Mouse (Mus musculus): ENCODE results near the gene Synpo2. TPM values are rescaled to one million over a fixed set of nuclear protein-coding genes. Genes with fewer than 3 reads are reported as not detected.
"Not testable (repeated sequence)": the region's sequence is repeated elsewhere in the genome, so short reads cannot be mapped to it uniquely, and the experiment has no call there.

Synpo2 gene
- polyA plus RNA-seq, 1 experiment, result 0.29 TPM

DNA sequence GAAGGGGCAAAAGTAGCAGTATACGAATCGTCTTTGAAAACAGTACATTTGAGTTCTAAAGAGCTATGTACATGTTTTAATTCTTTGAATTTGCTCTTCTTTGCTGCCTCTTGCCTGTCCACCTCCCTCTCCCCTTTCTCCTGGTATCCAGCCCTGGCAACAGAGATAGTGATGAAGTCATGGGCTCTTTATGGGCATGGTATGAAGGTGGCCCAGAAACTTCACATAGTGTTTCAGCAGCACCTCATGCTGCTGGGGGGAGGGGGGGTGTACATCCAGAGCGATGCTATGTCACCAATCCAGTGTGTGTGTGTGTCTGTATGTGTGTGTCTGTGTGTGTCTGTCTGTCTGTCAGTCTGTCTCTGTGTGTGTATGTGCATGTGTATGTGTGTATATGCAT is 95.8 kb downstream of the Synpo2 start:
- H3K4me3 ChIP-seq (ENCODE audit: insufficient read depth, low read length), result no peak overlapping the region
- TF ChIP-seq POLR2A (IDR thresholded peaks at IDR 0.05; ENCODE audit: borderline replicate concordance, low read depth, low read length) (no peak), CTCF (IDR thresholded peaks at IDR 0.05; ENCODE audit: low read depth, low read length) (no peak)
- peaks cover 10% of the 10 kb centered on the region for H3K4me1 ChIP-seq (ENCODE audit: control insufficient read depth, insufficient read depth, low read length)
- H3K27ac ChIP-seq (ENCODE audit: insufficient read depth, low read depth, low read length), result no peak overlapping the region

DNA sequence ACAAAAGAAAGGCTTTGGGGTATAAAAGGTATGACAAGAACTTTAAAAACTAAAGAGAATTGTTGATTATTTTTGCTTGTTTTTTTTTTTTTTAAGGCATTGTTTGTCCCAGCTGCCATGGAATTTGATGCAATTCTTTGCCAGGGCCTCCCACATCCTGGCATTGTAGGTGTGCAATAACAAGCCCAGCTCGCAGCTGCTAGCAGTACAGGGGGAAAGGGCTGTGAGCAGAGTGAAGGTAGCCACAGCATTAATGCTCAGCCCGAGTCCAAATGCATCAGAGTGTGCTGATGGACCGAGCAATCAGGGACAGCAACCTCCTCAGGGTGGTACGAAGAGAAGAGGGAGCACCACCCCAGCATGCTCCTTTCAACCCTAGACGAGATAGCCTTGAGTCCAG is 96.3 kb downstream of the Synpo2 start:
- Histone ChIP-seq H3K27ac (ENCODE audit: insufficient read depth, low read depth, low read length) (no peak overlapping the region), H3K4me1 (ENCODE audit: control insufficient read depth, insufficient read depth, low read length) (peaks cover 10% of the 10 kb centered on the region)
- TF ChIP-seq CTCF (IDR thresholded peaks at IDR 0.05; ENCODE audit: low read depth, low read length), result no peak
- no peak for TF ChIP-seq POLR2A (IDR thresholded peaks at IDR 0.05; ENCODE audit: borderline replicate concordance, low read depth, low read length)

DNA sequence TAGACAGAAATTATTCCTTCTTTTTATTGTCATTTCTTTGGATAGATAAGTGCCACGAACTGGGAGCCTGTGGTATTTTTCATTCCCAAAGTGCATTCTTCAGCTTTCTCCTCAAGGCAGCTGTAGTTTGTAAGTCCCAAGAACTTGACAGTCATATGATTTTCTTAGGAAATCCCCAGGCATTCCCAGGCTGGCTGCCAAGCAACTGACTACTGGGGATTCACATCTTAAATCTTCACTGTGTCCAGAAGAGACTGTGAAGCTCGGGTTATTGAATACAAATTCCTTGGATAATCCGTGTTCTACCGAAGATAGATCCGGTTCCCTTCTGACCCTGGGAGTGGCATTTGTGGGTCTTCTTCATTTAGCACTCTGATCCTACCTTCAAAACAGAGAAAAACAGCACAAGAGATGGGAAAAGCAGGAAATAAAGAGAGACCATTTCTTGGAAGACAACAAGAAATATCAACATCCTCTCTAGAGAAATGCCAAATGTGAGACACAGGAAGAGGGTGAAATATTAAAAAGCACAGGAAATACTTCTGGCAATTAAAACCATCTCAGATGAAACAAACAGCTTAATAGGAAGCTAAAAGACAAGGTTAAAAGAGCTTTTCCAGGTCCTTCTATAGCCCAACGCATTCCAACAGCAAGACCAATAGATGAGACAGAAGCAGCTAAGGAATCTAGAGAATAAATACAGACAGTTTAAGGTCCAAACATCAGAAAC is 97.5 kb downstream of the Synpo2 start:
- Histone ChIP-seq H3K4me3 (ENCODE audit: insufficient read depth, low read length) (no peak overlapping the region), H3K4me1 (ENCODE audit: control insufficient read depth, insufficient read depth, low read length) (peaks cover 10% of the 10 kb centered on the region), H3K27ac (ENCODE audit: insufficient read depth, low read depth, low read length) (no peak overlapping the region)
- TF ChIP-seq POLR2A (IDR thresholded peaks at IDR 0.05; ENCODE audit: borderline replicate concordance, low read depth, low read length) (no peak), CTCF (IDR thresholded peaks at IDR 0.05; ENCODE audit: low read depth, low read length) (no peak)

More for the DNA sequence above, 96.3 kb downstream of the Synpo2 start:
- H3K4me3 ChIP-seq (ENCODE audit: insufficient read depth, low read length), result no peak overlapping the region

DNA sequence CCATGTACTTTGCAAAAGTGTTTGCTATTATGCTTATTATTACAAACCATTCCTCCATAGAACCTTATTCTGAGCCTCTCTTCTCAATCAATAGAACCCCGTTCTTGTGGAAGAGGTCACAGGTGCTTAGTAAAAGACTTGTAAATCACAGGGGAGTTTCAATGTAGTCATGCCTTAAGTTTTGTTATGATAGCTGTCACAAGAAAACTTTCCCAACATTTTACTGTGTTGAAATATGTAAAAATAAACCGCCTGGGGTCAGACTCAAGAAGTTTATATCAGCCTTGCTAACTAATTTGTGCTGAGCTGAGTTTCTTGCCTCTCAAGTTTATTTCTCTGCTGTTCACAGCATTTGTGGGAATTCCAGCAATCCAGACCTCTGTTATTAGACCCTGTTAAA is 103.8 kb downstream of the Synpo2 start:
- no peak overlapping the region for H3K4me3 ChIP-seq (ENCODE audit: insufficient read depth, low read length)
- H3K27ac ChIP-seq (ENCODE audit: insufficient read depth, low read depth, low read length), result no peak overlapping the region
- no peaks in the 10 kb centered on the region; the same call in 1 of the 2 replicates for H3K4me1 ChIP-seq (ENCODE audit: control insufficient read depth, insufficient read depth, low read length)
- TF ChIP-seq CTCF (IDR thresholded peaks at IDR 0.05; ENCODE audit: low read depth, low read length) (no peak), POLR2A (IDR thresholded peaks at IDR 0.05; ENCODE audit: borderline replicate concordance, low read depth, low read length) (no peak)

DNA sequence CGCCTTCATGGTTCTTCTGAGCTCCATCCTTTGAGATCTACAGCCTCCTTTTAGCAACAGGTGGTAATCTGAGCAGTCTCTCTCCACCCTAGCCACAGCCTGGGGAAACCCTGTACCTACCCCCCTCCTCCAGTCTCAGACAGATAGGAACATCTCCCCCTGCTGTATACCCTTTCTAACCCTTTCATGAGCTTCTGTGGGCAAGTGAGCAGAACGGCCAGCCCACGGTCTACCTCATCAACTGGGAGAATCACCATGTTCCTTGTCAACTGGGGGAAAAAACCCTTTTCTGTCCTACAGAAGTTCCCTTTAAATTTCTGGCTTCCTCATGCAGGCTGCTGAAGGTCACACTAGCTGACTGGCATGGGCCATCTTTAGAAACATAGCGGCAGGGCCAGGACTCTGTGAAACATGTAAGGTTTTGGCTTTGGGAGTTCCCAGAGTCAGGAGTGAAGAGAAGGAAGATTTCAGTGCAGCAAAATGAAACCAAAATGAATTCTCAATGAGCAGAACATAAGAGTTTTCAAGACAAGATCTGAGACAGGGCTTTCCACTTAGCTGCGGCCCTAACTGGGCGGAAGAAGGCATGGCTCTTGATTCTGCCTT is 104.7 kb downstream of the Synpo2 start:
- H3K4me1 ChIP-seq (ENCODE audit: control insufficient read depth, insufficient read depth, low read length), result no peaks in the 10 kb centered on the region; the same call in 1 of the 2 replicates
- no peak overlapping the region for H3K4me3 ChIP-seq (ENCODE audit: insufficient read depth, low read length)
- TF ChIP-seq POLR2A (IDR thresholded peaks at IDR 0.05; ENCODE audit: borderline replicate concordance, low read depth, low read length) (no peak), CTCF (IDR thresholded peaks at IDR 0.05; ENCODE audit: low read depth, low read length) (no peak)
- H3K27ac ChIP-seq (ENCODE audit: insufficient read depth, low read depth, low read length), result no peak overlapping the region

DNA sequence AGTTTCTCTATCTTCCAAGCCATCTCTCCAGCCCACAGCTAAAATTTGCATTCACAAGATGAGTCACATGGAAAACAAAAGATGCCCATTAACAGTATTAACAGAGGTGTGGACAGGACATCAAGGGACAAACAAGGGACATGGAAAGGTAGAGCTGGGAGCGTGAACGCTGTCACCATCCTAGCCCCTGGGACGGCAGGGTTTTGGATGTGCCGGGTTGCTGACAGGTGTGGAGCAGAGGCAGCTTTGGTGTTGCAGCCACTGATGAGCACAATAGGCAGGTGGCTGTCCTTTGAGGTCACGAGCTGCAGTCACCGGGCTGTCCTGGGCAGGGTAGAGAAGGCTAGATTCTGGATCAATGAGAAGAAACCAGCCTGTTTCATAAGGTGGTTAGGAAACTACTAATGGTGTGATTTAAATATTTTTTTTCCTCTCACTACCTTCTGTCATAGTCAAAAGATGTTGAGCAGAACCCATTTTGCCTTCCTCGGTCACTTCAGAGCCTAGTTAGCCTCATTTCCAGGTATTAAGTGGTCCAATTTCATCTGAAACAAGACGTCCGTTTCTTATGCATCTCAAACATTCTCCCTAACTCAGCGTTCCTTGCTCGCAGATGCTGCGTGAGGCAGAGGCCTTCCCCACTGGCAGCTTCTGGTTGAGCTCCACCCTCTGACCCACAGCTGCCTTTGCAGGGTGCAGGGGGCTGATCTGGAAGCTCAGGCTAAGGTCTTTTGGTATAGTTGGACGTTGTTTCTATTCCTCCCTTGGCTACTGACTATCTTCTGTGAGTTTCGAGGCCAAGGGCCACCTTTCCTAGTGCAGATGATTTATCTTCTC is 105.4 kb downstream of the Synpo2 start:
- Histone ChIP-seq H3K27ac (ENCODE audit: insufficient read depth, low read depth, low read length) (no peak overlapping the region), H3K4me1 (ENCODE audit: control insufficient read depth, insufficient read depth, low read length) (no peaks in the 10 kb centered on the region; the same call in 1 of the 2 replicates), H3K4me3 (ENCODE audit: insufficient read depth, low read length) (no peak overlapping the region)
- TF ChIP-seq POLR2A (IDR thresholded peaks at IDR 0.05; ENCODE audit: borderline replicate concordance, low read depth, low read length) (no peak), CTCF (IDR thresholded peaks at IDR 0.05; ENCODE audit: low read depth, low read length) (no peak)

DNA sequence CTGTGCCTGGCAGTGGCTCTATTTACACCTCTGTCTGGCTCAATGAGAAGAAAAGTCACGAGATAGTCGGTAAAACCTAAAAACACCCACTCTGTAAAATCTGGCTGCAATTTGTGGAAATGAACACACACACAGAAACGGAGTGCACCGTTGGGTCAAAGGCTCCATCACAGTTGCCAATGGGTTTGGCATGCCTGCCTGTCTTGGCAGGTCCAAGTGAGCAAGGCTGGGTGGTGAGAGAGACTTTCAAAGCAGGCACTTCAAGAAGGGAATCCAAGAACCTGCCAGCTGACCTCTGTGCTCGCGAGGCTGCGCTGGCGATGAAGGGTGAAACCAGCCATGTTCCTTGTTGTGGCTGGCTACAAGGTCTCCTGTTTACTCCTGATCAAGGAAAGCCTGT is 107.2 kb downstream of the Synpo2 start:
- Histone ChIP-seq H3K27ac (ENCODE audit: insufficient read depth, low read depth, low read length) (no peak overlapping the region), H3K4me3 (ENCODE audit: insufficient read depth, low read length) (no peak overlapping the region), H3K4me1 (ENCODE audit: control insufficient read depth, insufficient read depth, low read length) (no peaks in the 10 kb centered on the region; the same call in 1 of the 2 replicates)
- TF ChIP-seq POLR2A (IDR thresholded peaks at IDR 0.05; ENCODE audit: borderline replicate concordance, low read depth, low read length), result no peak
- TF ChIP-seq CTCF (IDR thresholded peaks at IDR 0.05; ENCODE audit: low read depth, low read length), result no peak

DNA sequence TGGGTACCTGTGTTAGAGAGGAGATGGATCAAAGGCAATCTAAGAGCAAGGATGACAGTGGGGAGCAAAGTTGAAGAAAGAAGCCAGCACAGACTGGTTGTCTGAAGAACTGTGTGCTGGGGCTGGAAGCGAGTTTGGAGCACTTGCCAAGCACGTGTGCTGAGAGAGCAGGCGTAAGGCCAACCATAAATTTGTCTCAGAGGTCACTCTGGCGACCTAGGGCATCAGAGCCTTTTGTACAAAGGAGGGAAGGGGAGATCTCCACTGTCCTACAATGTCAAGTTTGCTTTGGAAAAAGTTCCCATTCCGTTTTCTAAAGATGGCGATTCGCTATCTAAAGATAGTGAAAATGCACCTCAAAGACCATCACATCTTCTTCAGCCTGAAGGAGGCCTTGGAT is 107.9 kb downstream of the Synpo2 start:
- TF ChIP-seq CTCF (IDR thresholded peaks at IDR 0.05; ENCODE audit: low read depth, low read length) (no peak), POLR2A (IDR thresholded peaks at IDR 0.05; ENCODE audit: borderline replicate concordance, low read depth, low read length) (no peak)
- H3K4me1 ChIP-seq (ENCODE audit: control insufficient read depth, insufficient read depth, low read length), result no peaks in the 10 kb centered on the region; the same call in 1 of the 2 replicates
- H3K4me3 ChIP-seq (ENCODE audit: insufficient read depth, low read length), result no peak overlapping the region
- no peak overlapping the region for H3K27ac ChIP-seq (ENCODE audit: insufficient read depth, low read depth, low read length)

DNA sequence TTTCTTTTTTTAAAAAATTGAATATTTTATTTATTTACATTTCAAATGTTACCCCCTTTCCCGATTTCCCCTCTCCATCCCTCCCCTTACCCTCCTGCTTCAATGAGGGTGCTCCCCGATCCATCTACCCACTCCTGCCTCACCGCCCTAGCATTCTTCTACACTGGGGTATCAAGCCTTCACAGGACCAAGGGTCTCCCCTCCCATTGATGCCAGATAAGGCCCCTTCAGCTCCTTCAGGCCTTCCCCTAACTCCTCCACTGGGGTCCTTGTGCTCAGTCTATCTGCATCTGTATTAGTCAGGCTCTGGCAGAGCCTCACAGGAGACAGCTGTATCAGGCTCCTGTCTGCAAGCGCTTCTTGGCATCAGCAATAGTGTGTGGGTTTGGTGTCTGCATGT is 109.2 kb downstream of the Synpo2 start:
- not testable (repeated sequence) for H3K4me3 ChIP-seq (ENCODE audit: insufficient read depth, low read length); H3K27ac ChIP-seq (ENCODE audit: insufficient read depth, low read depth, low read length); H3K4me1 ChIP-seq (ENCODE audit: control insufficient read depth, insufficient read depth, low read length)

DNA sequence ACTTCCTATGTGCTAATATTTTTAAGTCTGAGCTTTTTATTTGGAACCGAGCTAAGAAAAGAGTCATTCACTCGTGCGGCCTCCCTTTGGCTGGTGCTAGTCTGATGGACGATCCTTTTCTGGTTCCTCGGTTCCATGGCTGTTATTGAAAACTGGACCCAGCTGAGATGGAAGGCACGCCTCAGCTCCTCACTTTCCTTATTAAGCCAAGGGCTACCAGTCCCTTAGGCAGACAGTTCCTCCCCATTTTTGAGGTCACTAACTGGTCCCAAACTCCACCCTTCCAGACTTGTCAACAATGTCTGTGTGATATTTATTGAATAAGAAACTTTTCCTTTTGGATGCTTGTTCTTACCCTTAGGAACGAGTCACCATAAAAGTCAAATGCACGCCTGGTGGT is 112.1 kb downstream of the Synpo2 start:
- H3K4me3 ChIP-seq (ENCODE audit: insufficient read depth, low read length), result no peak overlapping the region
- TF ChIP-seq POLR2A (IDR thresholded peaks at IDR 0.05; ENCODE audit: borderline replicate concordance, low read depth, low read length) (no peak), CTCF (IDR thresholded peaks at IDR 0.05; ENCODE audit: low read depth, low read length) (no peak)
- H3K27ac ChIP-seq (ENCODE audit: insufficient read depth, low read depth, low read length), result no peak overlapping the region
- peaks cover 6% of the 10 kb centered on the region for H3K4me1 ChIP-seq (ENCODE audit: control insufficient read depth, insufficient read depth, low read length)

All from bone marrow macrophage, adult 2 months (primary cell).